Mouse (Mus musculus) gonadal fat pad, adult 2 months (tissue): ENCODE results near the gene Aldh3b3. TPM values are rescaled to one million over a fixed set of nuclear protein-coding genes. Genes with fewer than 3 reads are reported as not detected.

Experiments
- DNase-seq: peaks from one replicate; pipeline ENCODE4 v3.0.0-alpha.2; 2012; ENCODE audit warnings: low read depth
- polyA plus RNA-seq: library from polyadenylated mRNA; depleted of rRNA; stranded (reverse); fragments of >200 nt; gene quantifications from 2 replicates; pipeline ENCODE4 v1.2.3, GENCODE M21; 2012; rRNA removed

Aldh3b3 gene
- polyA plus RNA-seq, 1 experiment, result 0.86 TPM

DNA sequence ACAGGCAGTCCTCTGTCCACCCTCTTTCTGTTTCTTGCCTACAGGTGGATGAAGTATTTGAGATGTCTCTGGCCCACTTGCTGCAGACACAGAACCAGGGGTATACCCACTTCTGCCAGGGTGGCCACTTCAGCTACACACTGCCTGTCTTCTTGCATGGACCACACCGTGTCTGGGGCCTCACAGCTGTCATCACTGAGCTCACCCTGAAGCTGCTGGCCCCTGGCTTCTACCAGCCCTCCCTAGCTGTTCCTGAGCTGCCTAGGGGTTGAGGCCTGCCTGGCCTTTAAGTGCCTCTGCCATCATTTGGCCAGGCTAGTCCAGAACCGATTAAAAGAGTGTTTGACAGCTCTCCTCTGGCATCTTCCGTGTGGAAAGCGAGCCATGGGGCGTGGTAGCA, 43.3 kb downstream of the Aldh3b3 start:
- no peak for DNase-seq

- no peak for DNase-seq
Measured at GRCm38 (mm10) chr19:4003112-4003511, 44.7 kb downstream of the Aldh3b3 start, which contains the start of gene Doc2g. TSS of gene Doc2g (plus strand) at chr19:4003313.

DNA sequence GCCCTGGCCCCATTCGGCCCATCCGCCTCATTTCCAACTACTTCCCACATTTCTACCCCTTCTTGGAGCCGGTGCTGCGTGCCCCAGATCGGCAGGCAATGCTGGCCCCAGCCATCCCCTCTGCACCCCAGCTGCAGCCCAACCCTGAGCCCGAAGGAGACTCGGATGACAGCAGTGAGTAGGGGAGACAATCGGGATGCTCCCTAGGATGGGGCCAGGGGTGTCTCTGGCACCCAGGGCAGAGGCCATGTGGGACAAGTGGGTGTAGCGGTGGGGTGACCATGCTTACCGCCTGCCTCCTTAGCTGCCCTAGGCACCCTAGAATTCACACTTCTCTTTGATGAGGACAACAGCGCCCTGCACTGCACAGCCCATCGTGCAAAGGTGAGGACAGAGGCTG, 45.2 kb downstream of the Aldh3b3 start:
- no peak for DNase-seq

DNA sequence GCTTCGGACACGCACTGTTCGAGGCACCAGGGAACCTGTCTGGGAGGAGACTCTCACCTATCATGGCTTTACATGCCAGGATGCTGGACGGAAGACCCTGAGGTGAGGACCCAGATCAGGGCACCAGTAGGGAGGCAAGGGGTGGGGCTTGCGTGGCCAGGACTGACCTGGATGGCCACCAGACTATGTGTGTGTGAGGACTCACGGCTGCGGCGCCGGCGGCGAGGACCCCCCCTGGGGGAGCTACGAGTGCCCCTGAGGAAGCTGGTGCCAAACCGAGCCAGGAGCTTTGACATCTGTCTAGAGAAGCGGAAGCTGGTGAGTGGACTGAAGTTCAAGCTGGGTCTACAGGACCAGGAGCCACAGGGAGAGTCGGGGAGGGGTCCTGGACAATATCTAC, 45.9 kb downstream of the Aldh3b3 start:
- DNase-seq, result no peak

DNA sequence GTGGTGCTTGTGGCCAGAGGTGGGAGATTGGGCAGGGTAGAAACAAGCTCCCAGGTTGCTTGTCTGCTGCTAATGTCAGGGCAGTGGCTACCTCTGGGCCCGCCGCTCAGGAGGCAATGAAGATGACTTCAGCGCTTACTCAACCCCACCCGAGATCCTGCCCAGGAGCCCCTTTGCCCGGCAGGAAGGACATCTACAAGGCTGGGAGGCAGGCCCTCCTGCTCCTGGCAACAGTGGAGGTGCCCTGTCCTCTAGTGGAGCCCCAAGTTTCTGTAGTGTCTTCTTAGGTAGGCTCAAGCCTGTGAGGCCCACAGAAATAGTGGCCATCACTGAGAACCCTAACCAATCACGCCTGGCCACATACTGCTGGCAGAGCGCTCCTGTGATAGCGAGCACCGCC, 46.6 kb downstream of the Aldh3b3 start:
- no peak for DNase-seq

GRCm38 (mm10) chr19:4005971-4006370, 47.5 kb downstream of the Aldh3b3 start:
- DNase-seq, result no peak

DNA sequence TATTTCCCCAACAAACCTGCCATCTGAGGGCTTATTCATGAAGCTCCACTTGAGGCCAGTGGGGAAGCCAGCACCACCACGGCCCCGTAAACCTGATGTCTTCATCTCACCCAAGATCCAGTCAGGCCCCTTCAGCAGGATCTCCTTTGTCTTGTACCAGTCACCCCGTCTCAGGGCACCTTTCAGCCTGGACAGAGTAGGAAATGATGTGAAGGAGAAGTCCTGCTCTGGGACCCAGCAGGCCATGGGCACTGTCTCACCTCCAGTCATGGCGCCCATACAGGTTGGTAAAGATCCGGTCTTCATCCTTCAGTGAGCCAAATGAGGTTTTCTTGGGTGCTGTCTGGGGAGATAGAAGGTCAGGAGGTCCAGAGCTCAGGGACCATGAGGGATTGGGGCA, 52.6 kb downstream of the Aldh3b3 start:
- DNase-seq, result no peak

DNA sequence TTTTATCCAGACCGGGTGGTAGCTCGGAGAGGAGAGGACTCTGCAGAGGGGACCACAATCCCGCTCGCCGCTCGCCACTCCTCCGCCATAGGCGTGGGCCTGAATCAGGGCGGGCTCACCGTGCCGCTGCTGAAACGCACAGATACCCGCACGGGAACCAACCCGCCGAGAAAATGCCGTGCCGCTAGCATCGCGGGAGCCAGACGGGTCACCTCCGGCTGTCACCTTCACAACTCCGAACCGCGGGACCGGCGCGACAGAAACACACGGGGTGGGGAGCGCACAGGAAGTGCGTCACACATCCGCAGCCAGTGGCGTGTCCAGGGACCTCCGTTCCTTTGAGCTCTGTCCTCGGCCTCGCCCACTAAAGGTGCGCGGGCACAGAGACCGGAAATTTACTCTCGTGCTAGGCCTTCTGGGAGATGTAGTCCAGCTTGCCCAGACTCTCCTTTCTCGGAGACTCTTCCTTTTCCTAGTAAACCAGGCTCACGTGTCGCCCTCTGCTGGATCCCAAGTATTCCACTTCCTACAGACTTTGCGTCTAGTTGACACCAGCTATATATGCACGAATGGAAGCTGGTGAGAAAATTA, 54.1 kb downstream of the Aldh3b3 start, which contains the start of gene Ndufv1:
Gene Ndufv1 (minus strand): TSS at position 375 of the 591 bp plus-strand sequence.
- DNase-seq, result peak; percentile 87

DNA sequence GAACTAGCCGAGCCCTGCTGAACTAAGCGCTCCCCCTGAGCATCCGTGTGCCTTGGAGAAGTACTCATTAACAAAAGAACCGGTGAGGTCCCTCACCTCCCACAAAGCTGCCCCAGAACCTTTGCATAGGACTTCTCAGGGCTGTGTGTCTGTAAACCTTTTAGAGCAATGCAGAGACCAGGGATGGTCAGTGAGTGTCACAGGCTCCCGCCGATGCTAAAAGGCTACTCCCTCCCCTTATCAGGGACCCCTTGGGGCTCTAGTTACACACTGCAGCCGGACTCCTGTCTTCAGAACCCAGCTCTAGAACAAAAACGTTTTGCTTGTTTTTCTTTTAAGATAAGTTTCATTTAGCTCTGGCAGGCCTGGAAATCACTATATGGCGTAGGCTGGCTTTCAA, 54.6 kb downstream of the Aldh3b3 start:
- DNase-seq, result no peak

GRCm38 (mm10) chr19:4014802-4015201, 56.4 kb downstream of the Aldh3b3 start:
- DNase-seq, result no peak

DNA sequence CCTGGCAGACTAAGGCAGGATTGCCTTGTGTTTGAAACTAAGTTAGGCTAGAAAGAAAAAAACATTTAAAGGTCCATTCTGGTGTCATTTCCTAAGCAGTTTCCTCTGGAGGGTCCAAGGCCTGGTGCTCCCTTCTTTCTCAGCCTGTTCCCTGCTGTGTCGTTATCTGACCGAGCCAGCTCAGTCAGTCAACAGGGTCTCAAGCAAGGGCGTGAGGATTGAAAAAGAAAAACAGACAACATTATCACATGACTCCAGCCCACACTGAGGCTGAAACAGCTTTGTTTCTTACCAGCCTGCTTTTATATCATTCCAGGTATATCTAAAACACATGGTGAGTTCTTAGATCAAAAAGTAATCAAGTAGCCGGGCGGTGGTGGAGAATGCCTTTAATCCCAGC, 57.2 kb downstream of the Aldh3b3 start:
- DNase-seq, result no peak

GRCm38 (mm10) chr19:4017921-4018587, 59.6 kb downstream of the Aldh3b3 start:
- peak; percentile 72 for DNase-seq

DNA sequence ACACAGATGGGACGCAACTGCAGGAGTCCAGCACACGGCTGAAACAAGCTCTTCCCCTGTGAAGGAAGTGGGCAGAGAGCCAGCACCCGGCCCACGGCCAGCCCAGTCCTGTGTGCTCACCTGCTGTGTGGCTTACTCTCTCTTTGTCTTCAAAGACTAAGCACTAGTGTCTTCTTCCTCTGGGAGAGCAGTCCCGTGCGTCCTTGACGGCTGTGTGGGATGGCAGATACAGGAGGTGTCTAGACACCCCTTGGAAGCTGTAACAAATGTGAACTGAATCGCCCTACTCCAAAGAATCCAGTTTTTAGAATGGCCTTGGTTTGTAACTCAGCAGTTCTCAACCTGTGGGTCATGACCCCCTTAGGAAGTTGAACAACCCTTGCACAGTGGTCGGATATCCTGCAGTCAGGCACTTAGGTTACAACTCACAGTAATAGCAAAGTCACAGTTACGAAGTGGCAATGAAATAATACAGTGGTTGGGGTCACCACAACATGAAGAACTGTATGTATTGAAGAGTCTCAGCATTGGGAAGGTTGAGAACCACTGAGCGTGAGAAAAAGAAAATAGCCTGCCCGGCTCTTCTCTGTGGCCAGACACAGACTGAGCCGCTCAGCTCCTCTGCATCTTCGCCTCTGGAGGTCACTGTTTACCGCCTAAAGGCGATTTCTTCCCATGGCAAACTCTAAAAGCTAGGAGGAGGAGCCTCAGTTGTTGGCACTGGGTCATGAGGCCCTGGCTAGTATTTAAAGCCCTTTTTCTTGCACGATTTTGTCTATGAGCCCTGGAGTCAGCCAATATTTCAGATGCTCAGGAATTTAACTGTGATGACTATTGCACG, 60.5 kb downstream of the Aldh3b3 start:
- peak; percentile 44 for DNase-seq

Other genes with a start within 250 kb of the Aldh3b3 start
- gene Kmt5b, start 191.2 kb upstream of the Aldh3b3 start, polyA plus RNA-seq, result 14.9 and 21.8 TPM in 2 replicates
- gene Chka, start 106.9 kb upstream of the Aldh3b3 start, polyA plus RNA-seq, result 53.3 and 55.9 TPM in 2 replicates
- 61.0 and 75.4 TPM in 2 replicates for gene Tcirg1, start 51.5 kb upstream of the Aldh3b3 start, polyA plus RNA-seq
- gene Ndufs8, start 45.9 kb upstream of the Aldh3b3 start, polyA plus RNA-seq, result 225 and 260 TPM in 2 replicates
- gene Aldh3b1, start 28.8 kb upstream of the Aldh3b3 start, polyA plus RNA-seq, result 9.2 and 12.7 TPM in 2 replicates
- 93.7 TPM in 2 replicates for gene Unc93b1, start 23.5 kb upstream of the Aldh3b3 start, polyA plus RNA-seq
- 20.1 and 30.9 TPM in 2 replicates for gene Aldh3b2, start 13.7 kb downstream of the Aldh3b3 start, polyA plus RNA-seq
- gene Acy3, start 27.9 kb downstream of the Aldh3b3 start, polyA plus RNA-seq, result 45.4 and 50.9 TPM in 2 replicates
- gene Tbx10, start 34.1 kb downstream of the Aldh3b3 start, polyA plus RNA-seq, result not detected in 2 replicates
- 10.2 and 19.7 TPM in 2 replicates for gene Nudt8, start 41.9 kb downstream of the Aldh3b3 start, polyA plus RNA-seq
- gene Gm49405, start 42.0 kb downstream of the Aldh3b3 start, polyA plus RNA-seq, result 1.3 and 1.4 TPM in 2 replicates
- 5.5 and 6.1 TPM in 2 replicates for gene Doc2g, start 44.7 kb downstream of the Aldh3b3 start, polyA plus RNA-seq
- 152 and 165 TPM in 2 replicates for gene Ndufv1, start 54.2 kb downstream of the Aldh3b3 start, polyA plus RNA-seq
- gene Gstp1, start 79.3 kb downstream of the Aldh3b3 start, polyA plus RNA-seq, result 787 and 813 TPM in 2 replicates
- 14.7 and 39.9 TPM in 2 replicates for gene Gstp2, start 87.4 kb downstream of the Aldh3b3 start, polyA plus RNA-seq
- gene Gstp3, start 100.9 kb downstream of the Aldh3b3 start, polyA plus RNA-seq, result 0.93 and 3.0 TPM in 2 replicates
- not detected in 2 replicates for gene Cabp2, start 122.9 kb downstream of the Aldh3b3 start, polyA plus RNA-seq
- 162 and 208 TPM in 2 replicates for gene Cdk2ap2, start 138.5 kb downstream of the Aldh3b3 start, polyA plus RNA-seq
- gene Pitpnm1, start 141.4 kb downstream of the Aldh3b3 start, polyA plus RNA-seq, result 68.4 and 81.9 TPM in 2 replicates
- gene Aip, start 167.2 kb downstream of the Aldh3b3 start, polyA plus RNA-seq, result 99.1 and 121 TPM in 2 replicates
- gene Gpr152, start 181.1 kb downstream of the Aldh3b3 start, polyA plus RNA-seq, result 0.20 and 0.39 TPM in 2 replicates
- gene Cabp4, start 185.4 kb downstream of the Aldh3b3 start, polyA plus RNA-seq, result 0.15 and 0.28 TPM in 2 replicates
- 251 and 287 TPM in 2 replicates for gene Coro1b, start 190.0 kb downstream of the Aldh3b3 start, polyA plus RNA-seq
- 5.8 and 5.9 TPM in 2 replicates for gene Ptprcap, start 195.0 kb downstream of the Aldh3b3 start, polyA plus RNA-seq
- 31.1 and 32.0 TPM in 2 replicates for gene Rps6kb2, start 204.7 kb downstream of the Aldh3b3 start, polyA plus RNA-seq
- gene Carns1, start 216.8 kb downstream of the Aldh3b3 start, polyA plus RNA-seq, result 8.4 and 10.0 TPM in 2 replicates
- gene Tbc1d10c, start 232.6 kb downstream of the Aldh3b3 start, polyA plus RNA-seq, result 3.6 and 4.5 TPM in 2 replicates
- 570 and 585 TPM in 2 replicates for gene Ppp1ca, start 233.4 kb downstream of the Aldh3b3 start, polyA plus RNA-seq
- gene Rad9a, start 243.0 kb downstream of the Aldh3b3 start, polyA plus RNA-seq, result 27.3 and 31.9 TPM in 2 replicates